Mouse (Mus musculus): ENCODE data around the gene Smarcd3. TPM values are rescaled to one million over a fixed set of nuclear protein-coding genes. Genes with fewer than 3 reads are reported as not detected.

Gene Smarcd3
- total and polyA plus RNA-seq, 3 experiments = 2.7 to 16.5 TPM; not detected in 1

DNA sequence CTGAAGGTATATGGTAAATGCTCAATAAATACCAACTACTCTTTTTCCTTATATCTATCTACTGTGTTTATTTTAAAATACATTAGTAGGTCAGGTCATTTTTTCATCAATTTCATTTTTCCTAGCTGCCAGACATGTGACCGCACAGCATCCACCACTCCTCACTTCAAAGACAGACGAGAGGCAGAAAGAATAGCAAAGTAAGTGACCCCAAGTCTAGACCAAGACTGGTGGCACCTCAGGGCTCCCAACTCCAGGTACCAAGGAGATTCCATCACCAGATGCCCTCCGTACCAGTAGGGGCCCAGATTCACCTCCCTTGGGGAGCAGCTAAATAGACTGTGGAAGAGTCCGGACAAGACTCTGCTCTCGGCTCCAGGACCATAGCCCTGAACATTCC, 29.9 kb downstream of the Smarcd3 start (continued):
- TF ChIP-seq MXI1 (IDR thresholded peaks at IDR 0.05; ENCODE audit: low read depth, low read length) (no peak), ETS1 (IDR thresholded peaks at IDR 0.05; ENCODE audit: low read depth, low read length) (no peak), TAL1 (IDR thresholded peaks at IDR 0.05; ENCODE audit: low read length) (no peak)

DNA sequence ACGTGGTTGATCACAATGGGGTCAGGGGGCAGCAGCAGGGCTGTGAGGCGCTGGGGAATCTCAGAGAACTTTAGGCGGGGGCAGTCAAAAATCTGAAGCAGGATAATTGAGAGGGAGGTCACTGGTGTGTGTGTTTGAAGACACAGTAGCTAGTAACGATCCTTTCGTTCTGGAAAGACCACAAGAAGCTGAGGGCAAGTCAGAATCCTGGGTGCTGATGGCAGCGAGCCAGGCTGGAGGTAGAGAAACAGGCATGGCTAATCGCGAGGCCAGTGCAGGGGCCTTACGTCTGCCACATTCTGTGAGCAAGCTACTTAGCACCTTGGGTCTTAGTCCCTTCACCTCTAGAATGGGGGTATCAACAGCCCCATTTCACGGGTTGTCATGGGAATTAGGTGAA, 30.3 kb downstream of the Smarcd3 start:
- Histone ChIP-seq H3K27me3 (ENCODE audit: control insufficient read depth in 1 of 2, insufficient read depth in 2 of 2, low read length in 2 of 2) (peaks cover under 1 to 1% of the 10 kb centered on the region in 2 experiments; a peak in 1 of 4 replicates), H3K9me3 (replicated peaks; ENCODE audit: insufficient read depth, low read length) (no peaks in the 10 kb centered on the region), H3K36me3 (ENCODE audit: control insufficient read depth in 1 of 2, insufficient read depth in 2 of 2, low read length in 2 of 2) (peaks cover 0 to 2% of the 10 kb centered on the region in 2 experiments; a peak in 1 of 4 replicates), H3K4me1 (ENCODE audit: control insufficient read depth in 1 of 2, insufficient read depth in 2 of 2, low read length in 2 of 2) (peaks cover 0 to 7% of the 10 kb centered on the region in 2 experiments; a peak in 1 of 4 replicates), H3K27ac (ENCODE audit: control insufficient read depth, low read depth, low read length) (no peak overlapping the region), H3K9ac (ENCODE audit: control insufficient read depth, low read depth, low read length, poor library complexity, severe bottlenecking) (no peak overlapping the region), H3K79me2 (ENCODE audit: control insufficient read depth, insufficient read depth, low read length, poor library complexity) (peaks cover 2% of the 10 kb centered on the region; the same call in 1 of the 2 replicates), H3K4me3 (ENCODE audit: control insufficient read depth in 1 of 2, insufficient read depth in 1 of 2, low read depth in 2 of 2, low read length in 2 of 2) (no peak overlapping the region)
- no peak for TF ChIP-seq BHLHE40 (IDR thresholded peaks at IDR 0.05; ENCODE audit: borderline replicate concordance, low read depth, low read length)
- no peak for TF ChIP-seq MAX (IDR thresholded peaks at IDR 0.05; ENCODE audit: low read length)
- no peak for TF ChIP-seq RAD21 (IDR thresholded peaks at IDR 0.05; ENCODE audit: low read depth, low read length)
- no peak for TF ChIP-seq POLR2AphosphoS5 (IDR thresholded peaks at IDR 0.05; ENCODE audit: borderline replicate concordance, low read depth, low read length)
- no peak for TF ChIP-seq CTCF (IDR thresholded peaks at IDR 0.05 in 2 of 3, conservative IDR thresholded peaks at IDR 0.05 in 1 of 3; ENCODE audit: control insufficient read depth in 1 of 3, insufficient read depth in 1 of 3, low read depth in 2 of 3, low read length in 3 of 3, poor library complexity in 1 of 3, severe bottlenecking in 1 of 3)
- TF ChIP-seq MAFK (IDR thresholded peaks at IDR 0.05; ENCODE audit: borderline replicate concordance, low read depth, low read length) = no peak
- no peak for DNase-seq (ENCODE audit: low read depth, low spot score)

DNA sequence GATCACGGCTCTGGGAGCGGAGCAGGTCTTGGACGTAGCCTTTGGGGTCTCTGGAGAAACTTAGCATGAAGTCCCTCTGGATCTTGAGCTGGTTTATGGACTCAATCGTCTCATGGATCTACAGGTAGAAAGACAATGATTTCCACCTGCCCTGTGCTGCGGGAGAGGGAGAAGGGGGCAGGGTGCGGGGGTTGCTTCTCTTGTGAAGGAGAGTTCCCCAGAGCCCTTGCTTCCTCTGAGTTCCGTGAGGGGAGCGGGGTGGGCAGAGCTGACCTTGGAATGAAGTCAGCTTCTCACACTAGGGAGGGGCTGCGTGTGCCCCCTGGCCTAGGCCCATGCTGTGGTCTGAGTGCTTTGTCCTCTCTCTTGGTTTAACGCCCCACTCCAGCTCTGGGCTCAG, 31.0 kb downstream of the Smarcd3 start:
- Histone ChIP-seq H3K27ac (ENCODE audit: control insufficient read depth, low read depth, low read length) (no peak overlapping the region), H3K9me3 (replicated peaks; ENCODE audit: insufficient read depth, low read length) (no peaks in the 10 kb centered on the region), H3K4me1 (ENCODE audit: control insufficient read depth in 1 of 2, insufficient read depth in 2 of 2, low read length in 2 of 2) (peaks cover 0 to 9% of the 10 kb centered on the region in 2 experiments; a peak in 2 of 4 replicates), H3K27me3 (ENCODE audit: control insufficient read depth in 1 of 2, insufficient read depth in 2 of 2, low read length in 2 of 2) (no peaks in the 10 kb centered on the region), H3K36me3 (ENCODE audit: control insufficient read depth in 1 of 2, insufficient read depth in 2 of 2, low read length in 2 of 2) (peaks cover 0 to 8% of the 10 kb centered on the region in 2 experiments; a peak in 1 of 4 replicates), H3K79me2 (ENCODE audit: control insufficient read depth, insufficient read depth, low read length, poor library complexity) (peaks cover 9% of the 10 kb centered on the region; the same call in 1 of the 2 replicates), H3K9ac (ENCODE audit: control insufficient read depth, low read depth, low read length, poor library complexity, severe bottlenecking) (no peak overlapping the region), H3K4me3 (ENCODE audit: control insufficient read depth in 1 of 2, insufficient read depth in 1 of 2, low read depth in 2 of 2, low read length in 2 of 2) (no peak overlapping the region)
- TF ChIP-seq POLR2AphosphoS2 (IDR thresholded peaks at IDR 0.05; ENCODE audit: low read length) (0 out of 2 replicates have a peak, but pooled peaks have one; percentile 22), TCF12 (IDR thresholded peaks at IDR 0.05; ENCODE audit: low read depth, low read length) (no peak)
- DNase-seq (ENCODE audit: low read depth, low spot score) = no peak

GRCm38 (mm10) chr5:24592471-24593160, 31.6 kb downstream of the Smarcd3 start:
- peak; percentile 14; the same call in 1 of the 2 replicates for TF ChIP-seq POLR2AphosphoS2 (IDR thresholded peaks at IDR 0.05; ENCODE audit: low read length)
- no peak for TF ChIP-seq KAT2A (conservative IDR thresholded peaks at IDR 0.05; ENCODE audit: low read depth, low read length)
- no peak for TF ChIP-seq ZKSCAN1 (IDR thresholded peaks at IDR 0.05; ENCODE audit: low read depth, low read length)
- Histone ChIP-seq H3K9ac (ENCODE audit: control insufficient read depth, low read depth, low read length, poor library complexity, severe bottlenecking) (no peak overlapping the region), H3K27me3 (ENCODE audit: control insufficient read depth in 1 of 2, insufficient read depth in 2 of 2, low read length in 2 of 2) (no peaks in the 10 kb centered on the region), H3K27ac (ENCODE audit: control insufficient read depth, low read depth, low read length) (no peak overlapping the region), H3K9me3 (replicated peaks; ENCODE audit: insufficient read depth, low read length) (no peaks in the 10 kb centered on the region), H3K4me3 (ENCODE audit: control insufficient read depth in 1 of 2, insufficient read depth in 1 of 2, low read depth in 2 of 2, low read length in 2 of 2) (no peak overlapping the region), H3K4me1 (ENCODE audit: control insufficient read depth in 1 of 2, insufficient read depth in 2 of 2, low read length in 2 of 2) (peaks cover 3 to 16% of the 10 kb centered on the region in 2 experiments; a peak in 3 of 4 replicates), H3K36me3 (ENCODE audit: control insufficient read depth in 1 of 2, insufficient read depth in 2 of 2, low read length in 2 of 2) (peaks cover 5 to 8% of the 10 kb centered on the region in 2 experiments; a peak in 3 of 4 replicates), H3K79me2 (ENCODE audit: control insufficient read depth, insufficient read depth, low read length, poor library complexity) (peaks cover 15% of the 10 kb centered on the region)
- no peak for DNase-seq (ENCODE audit: low read depth, low spot score)

Data from MEL (cell line).